Mouse (Mus musculus) inflammation-experienced regulatory T-cells, adult 6 months (primary cell): ENCODE measurements at regions not wholly inside any gene's neighbourhood (a gene's known extent, or its start where the extent isn't known, plus 50 kb on each side); places are given as distances from the start of the nearest gene placed in this dataset.

Experiments used
- ATAC-seq: one replicate; pipeline ENCODE4 v1.8.0; 2017

- ATAC-seq: no peak
These were observed 114.8 kb upstream of the Fam49a start for GRCm38 (mm10) chr12:12147088-12147687.

- ATAC-seq: no peak
These were observed 114.1 kb upstream of the Fam49a start for GRCm38 (mm10) chr12:12147847-12148246.

- no peak for ATAC-seq
These were observed 113.1 kb upstream of the Fam49a start for GRCm38 (mm10) chr12:12148659-12149399.

GRCm38 (mm10) chr12:12164411-12164810, 97.5 kb upstream of the Fam49a start:
- no peak for ATAC-seq

GRCm38 (mm10) chr12:12170581-12170980, 91.4 kb upstream of the Fam49a start:
- no peak for ATAC-seq

GRCm38 (mm10) chr12:12172087-12172823, 89.7 kb upstream of the Fam49a start:
- ATAC-seq: peak; percentile 55

- peak; percentile 77 for ATAC-seq
These were observed 85.3 kb upstream of the Fam49a start for GRCm38 (mm10) chr12:12176331-12177263.

- no peak for ATAC-seq
These were observed 84.5 kb upstream of the Fam49a start for GRCm38 (mm10) chr12:12177264-12178043.

GRCm38 (mm10) chr12:12178391-12178790, 83.5 kb upstream of the Fam49a start:
- ATAC-seq: no peak

- no peak for ATAC-seq
These were observed 82.6 kb upstream of the Fam49a start for GRCm38 (mm10) chr12:12179292-12179865.

- ATAC-seq: no peak
These were observed 81.0 kb upstream of the Fam49a start for GRCm38 (mm10) chr12:12180986-12181385.

- ATAC-seq: no peak
These were observed 80.3 kb upstream of the Fam49a start for GRCm38 (mm10) chr12:12181686-12182085.

- ATAC-seq: no peak
These were observed 75.6 kb upstream of the Fam49a start for GRCm38 (mm10) chr12:12186353-12186752.

GRCm38 (mm10) chr12:12195066-12195465, 66.9 kb upstream of the Fam49a start:
- ATAC-seq: no peak

- no peak for ATAC-seq
These were observed 65.3 kb upstream of the Fam49a start for GRCm38 (mm10) chr12:12196627-12197026.

- ATAC-seq: no peak
These were observed 53.7 kb upstream of the Fam49a start for GRCm38 (mm10) chr12:12208216-12208615.
